Mouse (Mus musculus) lung, embryonic 14.5 days (tissue): ENCODE measurements around the gene Rere. TPM values are rescaled to one million over a fixed set of nuclear protein-coding genes. Genes with fewer than 3 reads are reported as not detected.

Experiments used
- ATAC-seq: fragments of 200-750 bp; cut with Nextera tagmentation; 2 replicates; pipeline ENCODE4 v1.8.0; 2017; ENCODE audit warnings: mild to moderate bottlenecking, moderate TSS enrichment, moderate library complexity; ENCODE audit not compliant: insufficient read depth
- DNase-seq: peaks from one replicate; pipeline ENCODE4 v3.0.0-alpha.2; 2015
- H3K27ac ChIP-seq: fragments of 300-500 bp; sonication (generic); 2 replicates; pipeline ENCODE4 v1.5.1; 2014; ENCODE audit warnings: low read depth, mild to moderate bottlenecking, moderate library complexity
- H3K27me3 ChIP-seq: fragments of 300-500 bp; sonication (generic); 2 replicates; pipeline ENCODE4 v1.6.1; 2014; ENCODE audit warnings: low read length, control low read depth; ENCODE audit not compliant: insufficient read depth
- H3K36me3 ChIP-seq: fragments of 300-500 bp; sonication (generic); 2 replicates; pipeline ENCODE4 v1.6.1; 2014; ENCODE audit warnings: control low read depth; ENCODE audit not compliant: insufficient read depth
- H3K4me1 ChIP-seq: fragments of 300-500 bp; sonication (generic); 2 replicates; pipeline ENCODE4 v1.6.1; 2014; ENCODE audit warnings: antibody characterized with exemption, control low read depth; ENCODE audit not compliant: insufficient read depth
- H3K4me2 ChIP-seq: fragments of 300-500 bp; sonication (generic); 2 replicates; pipeline ENCODE4 v1.6.1; 2014; ENCODE audit warnings: mild to moderate bottlenecking
- H3K4me3 ChIP-seq: fragments of 300-500 bp; sonication (generic); 2 replicates; pipeline ENCODE4 v1.5.1; 2014; ENCODE audit warnings: low read depth, low read length
- H3K9ac ChIP-seq: fragments of 300-500 bp; sonication (generic); 2 replicates; pipeline ENCODE4 v1.6.1; 2014
- H3K9me3 ChIP-seq: fragments of 300-500 bp; sonication (generic); 2 replicates; pipeline ENCODE4 v1.6.1; 2016; ENCODE audit warnings: low read depth, low read length, control low read depth
- CTCF ChIP-seq: IDR thresholded peaks from 2 replicates; pipeline ENCODE4 v1.5.1; 2016; ENCODE audit warnings: antibody characterized with exemption, low read depth
- WGBS: fragments of 180-500 bp; shearing (Covaris S2); extraction: QIAGEN DNeasy Blood & Tissue Kit; methylation state at CpG from one replicate; pipeline ENCODE4 v1.1.7; 2014; 5-methylcytosine and 5-hydroxymethylcytosine counted together
- polyA plus RNA-seq: library from polyadenylated mRNA; unstranded; fragments of >200 nt; fragmentation: Nextera tagmentation; extraction: Ambion mirVana; gene quantifications from 2 replicates; pipeline ENCODE4 v1.2.1, GENCODE M21; 2014

Rere gene
- polyA plus RNA-seq, 1 experiment from 2014 or later, result 41.5 TPM

- no peak for ATAC-seq
- TF ChIP-seq CTCF, result no peak
Measured at GRCm38 (mm10) chr4:150237636-150238361, 43.6 kb upstream of the Rere start.

GRCm38 (mm10) chr4:150238433-150239086 is 42.9 kb upstream of the Rere start:
- no peak for TF ChIP-seq CTCF
- DNase-seq (peak; percentile 61), ATAC-seq (no peak)
- Histone ChIP-seq H3K9ac (peak overlapping the region; percentile 97), H3K4me1 (peaks cover 8% of the 10 kb centered on the region; the same call in 1 of the 2 replicates), H3K4me3 (peak overlapping the region; percentile 93), H3K36me3 (peaks cover 47% of the 10 kb centered on the region), H3K27ac (peak overlapping the region; percentile 99), H3K4me2 (peak overlapping the region; percentile 86), H3K27me3 (no peaks in the 10 kb centered on the region), H3K9me3 (no peaks in the 10 kb centered on the region)
- WGBS, result 5% methylated on average over 3 of the region's 3 CpGs

More at GRCm38 (mm10) chr4:150237636-150238361, 43.6 kb upstream of the Rere start:
- Histone ChIP-seq H3K9me3 (no peaks in the 10 kb centered on the region), H3K9ac (peak overlapping the region; percentile 97), H3K4me1 (peaks cover 8% of the 10 kb centered on the region; the same call in 1 of the 2 replicates), H3K27ac (peak overlapping the region; percentile 99), H3K27me3 (no peaks in the 10 kb centered on the region), H3K4me2 (peak overlapping the region; percentile 86), H3K36me3 (peaks cover 39% of the 10 kb centered on the region), H3K4me3 (peak overlapping the region; percentile 93)
- under 1% methylated on average over 21 of the region's 21 CpGs for WGBS
- DNase-seq, result peak; percentile 56

- Histone ChIP-seq H3K9me3 (no peaks in the 10 kb centered on the region), H3K36me3 (peaks cover 52% of the 10 kb centered on the region), H3K9ac (peak overlapping the region; percentile 97), H3K27ac (peak overlapping the region; percentile 63; the same call in 1 of the 2 replicates), H3K27me3 (no peaks in the 10 kb centered on the region), H3K4me1 (peaks cover 8% of the 10 kb centered on the region; the same call in 1 of the 2 replicates), H3K4me2 (peak overlapping the region; percentile 86), H3K4me3 (peak overlapping the region; percentile 93)
- DNase-seq, result no peak
- ATAC-seq, result no peak
- no peak for TF ChIP-seq CTCF
- WGBS, result 19% methylated on average over 5 of the region's 5 CpGs
Measured at GRCm38 (mm10) chr4:150239087-150239480, 42.4 kb upstream of the Rere start.

- Histone ChIP-seq H3K27ac (peak overlapping the region; percentile 63; the same call in 1 of the 2 replicates), H3K36me3 (peaks cover 56% of the 10 kb centered on the region), H3K9ac (peak overlapping the region; percentile 97; the same call in 1 of the 2 replicates), H3K4me1 (peaks cover 8% of the 10 kb centered on the region; the same call in 1 of the 2 replicates), H3K4me3 (peak overlapping the region; percentile 93), H3K27me3 (no peaks in the 10 kb centered on the region), H3K9me3 (no peaks in the 10 kb centered on the region), H3K4me2 (peak overlapping the region; percentile 86)
- no peak for TF ChIP-seq CTCF
- no peak for ATAC-seq
- WGBS, result 31% methylated on average over 6 of the region's 6 CpGs
- peak; percentile 20 for DNase-seq
Measured at GRCm38 (mm10) chr4:150239503-150239902, 41.9 kb upstream of the Rere start.

GRCm38 (mm10) chr4:150239951-150240368 is 41.5 kb upstream of the Rere start:
- H3K4me2 ChIP-seq, result peak overlapping the region; percentile 86
- DNase-seq, result peak; percentile 97
- H3K9me3 ChIP-seq, result no peaks in the 10 kb centered on the region
- peaks cover 61% of the 10 kb centered on the region for H3K36me3 ChIP-seq
- WGBS, result 14% methylated on average over 6 of the region's 6 CpGs
- peak overlapping the region; percentile 93 for H3K4me3 ChIP-seq
- peak; percentile 99 for TF ChIP-seq CTCF
- no peak for ATAC-seq
- H3K27me3 ChIP-seq, result no peaks in the 10 kb centered on the region
- H3K4me1 ChIP-seq, result peaks cover 8% of the 10 kb centered on the region; the same call in 1 of the 2 replicates
- H3K9ac ChIP-seq, result peak overlapping the region; percentile 30
- peak overlapping the region; percentile 63; the same call in 1 of the 2 replicates for H3K27ac ChIP-seq

- H3K9me3 ChIP-seq, result no peaks in the 10 kb centered on the region
- no peaks in the 10 kb centered on the region for H3K27me3 ChIP-seq
- no peak for ATAC-seq
- TF ChIP-seq CTCF, result no peak
- peak overlapping the region; percentile 93; the same call in 1 of the 2 replicates for H3K4me3 ChIP-seq
- WGBS, result 70% methylated on average over 1 of the region's 1 CpGs
- peak overlapping the region; percentile 20; the same call in 1 of the 2 replicates for H3K4me2 ChIP-seq
- H3K36me3 ChIP-seq, result peaks cover 66% of the 10 kb centered on the region
- DNase-seq, result no peak
- H3K9ac ChIP-seq, result no peak overlapping the region
- no peak overlapping the region for H3K27ac ChIP-seq
- H3K4me1 ChIP-seq, result peaks cover 8% of the 10 kb centered on the region; the same call in 1 of the 2 replicates
Measured at GRCm38 (mm10) chr4:150240381-150240886, 41.0 kb upstream of the Rere start.

- Histone ChIP-seq H3K36me3 (peaks cover 79% of the 10 kb centered on the region), H3K4me1 (peaks cover 8% of the 10 kb centered on the region; the same call in 1 of the 2 replicates), H3K9me3 (no peaks in the 10 kb centered on the region), H3K9ac (no peak overlapping the region), H3K27me3 (no peaks in the 10 kb centered on the region), H3K4me2 (no peak overlapping the region), H3K4me3 (no peak overlapping the region), H3K27ac (no peak overlapping the region)
- DNase-seq, result no peak
- no peak for ATAC-seq
- no peak for TF ChIP-seq CTCF
- 69% methylated on average over 4 of the region's 4 CpGs for WGBS
Measured at GRCm38 (mm10) chr4:150241708-150242107, 39.7 kb upstream of the Rere start.
